In the genomic region with DNA sequence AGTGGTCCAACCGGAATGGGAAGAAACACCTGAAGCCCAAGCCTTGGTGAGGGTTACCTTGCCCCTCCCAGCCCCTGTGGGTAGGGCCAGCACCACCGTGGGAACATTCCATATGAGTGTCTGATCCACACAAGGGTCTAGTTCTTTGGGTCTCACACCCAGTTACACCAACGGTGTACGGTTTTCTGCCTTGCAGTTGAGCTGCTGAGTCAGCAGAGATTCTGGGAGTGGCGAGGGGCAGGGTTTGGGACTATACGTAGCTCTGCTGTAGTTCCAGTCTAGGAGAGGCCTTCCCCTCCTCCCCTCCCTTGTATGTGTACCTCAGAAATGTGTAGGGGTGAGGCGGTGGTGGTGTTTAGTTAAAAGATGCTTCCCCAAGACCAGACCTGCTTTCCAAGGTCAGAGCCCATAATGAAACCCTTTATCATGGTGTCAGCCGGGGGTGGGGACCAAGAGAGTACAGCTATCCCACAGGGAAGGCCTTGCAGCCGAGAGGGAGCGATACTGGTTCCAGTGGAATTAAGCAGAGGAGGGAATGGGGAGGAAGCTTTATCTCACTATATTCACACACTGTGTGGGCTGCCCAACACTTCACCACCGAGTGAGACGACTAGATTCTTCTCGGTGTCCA, we compare ENCODE assay signal across 7 mouse cellular contexts. TPM values are rescaled to one million over a fixed set of nuclear protein-coding genes. Genes with fewer than 3 reads are reported as not detected.
DNase-seq lines count a peak whose midpoint lies in the region; ATAC-seq and TF ChIP-seq lines count a peak whose summit lies in the region.

No protein-coding gene starts in this region.

- peaks cover 7% of the 10 kb centered on the region for H3K79me2 ChIP-seq in MEL (ENCODE audit: control insufficient read depth, insufficient read depth, low read length, poor library complexity)

- peak; percentile 44 for DNase-seq in MEL (ENCODE audit: low read depth, low spot score)
- DNase-seq in hindbrain, embryonic 14.5 days (ENCODE audit: low spot score): no peak
- no peak for DNase-seq in gastrocnemius, postnatal 4 days (ENCODE audit: low spot score in 2 of 2)

- no peak overlapping the region for H3K27ac ChIP-seq in MEL (ENCODE audit: control insufficient read depth, low read depth, low read length)
- no peak overlapping the region for H3K27ac ChIP-seq in hindbrain, embryonic 14.5 days
- H3K27ac ChIP-seq in lung, embryonic 16.5 days (ENCODE audit: low read length): peak overlapping the region; percentile 95
- peak overlapping the region; percentile 96 for H3K27ac ChIP-seq in stomach, embryonic 15.5 days

- TF ChIP-seq RAD21 in MEL (IDR thresholded peaks at IDR 0.05; ENCODE audit: low read depth, low read length): no peak

- peak overlapping the region; percentile 84 for H3K4me3 ChIP-seq in E14TG2a.4 (replicated peaks; ENCODE audit: low read length)
- no peak overlapping the region for H3K4me3 ChIP-seq in MEL (ENCODE audit: control insufficient read depth in 1 of 2, insufficient read depth in 1 of 2, low read depth in 2 of 2, low read length in 2 of 2)
- no peak overlapping the region for H3K4me3 ChIP-seq in hindbrain, embryonic 14.5 days (replicated peaks; ENCODE audit: low read length)
- H3K4me3 ChIP-seq in lung, embryonic 16.5 days (ENCODE audit: low read length): peak overlapping the region; percentile 77
- H3K4me3 ChIP-seq in stomach, embryonic 15.5 days (replicated peaks): peak overlapping the region; percentile 69; the same call in 1 of the 2 replicates

- ATAC-seq in hindbrain, embryonic 14.5 days (ENCODE audit: low FRiP score): no peak
- peak; percentile 53 for ATAC-seq in lung, embryonic 16.5 days (ENCODE audit: low read depth)
- ATAC-seq in stomach, embryonic 15.5 days (ENCODE audit: insufficient read depth, low FRiP score, low read depth): peak; percentile 57
- ATAC-seq in inflammation-experienced regulatory T-cells, adult 6 months: no peak

- H3K9ac ChIP-seq in MEL (ENCODE audit: control insufficient read depth, low read depth, low read length, poor library complexity, severe bottlenecking): no peak overlapping the region
- no peak overlapping the region for H3K9ac ChIP-seq in hindbrain, embryonic 14.5 days
- 0 out of 2 replicates have a peak overlapping the region, but pooled peaks have one; percentile 9 for H3K9ac ChIP-seq in lung, embryonic 16.5 days (ENCODE audit: low read length)
- H3K9ac ChIP-seq in stomach, embryonic 15.5 days: no peak overlapping the region

- no peaks in the 10 kb centered on the region for H3K36me3 ChIP-seq in E14TG2a.4 (ENCODE audit: insufficient read depth, low read length)
- H3K36me3 ChIP-seq in MEL (ENCODE audit: control insufficient read depth in 1 of 2, insufficient read depth in 2 of 2, low read length in 2 of 2): peaks cover 0 to 10% of the 10 kb centered on the region in 2 experiments; a peak in 2 of 4 replicates
- no peaks in the 10 kb centered on the region for H3K36me3 ChIP-seq in hindbrain, embryonic 14.5 days (replicated peaks; ENCODE audit: control insufficient read depth, insufficient read depth)
- H3K36me3 ChIP-seq in lung, embryonic 16.5 days (ENCODE audit: control insufficient read depth, insufficient read depth, low read length): no peaks in the 10 kb centered on the region
- no peaks in the 10 kb centered on the region for H3K36me3 ChIP-seq in stomach, embryonic 15.5 days

- TF ChIP-seq CTCF in E14TG2a.4 (conservative IDR thresholded peaks at IDR 0.05; ENCODE audit: low read length) (no peak), MEL (IDR thresholded peaks at IDR 0.05 in 2 of 3, conservative IDR thresholded peaks at IDR 0.05 in 1 of 3; ENCODE audit: control insufficient read depth in 1 of 3, insufficient read depth in 1 of 3, low read depth in 2 of 3, low read length in 3 of 3, poor library complexity in 1 of 3, severe bottlenecking in 1 of 3) (no peak)

- H3K4me1 ChIP-seq in E14TG2a.4 (replicated peaks; ENCODE audit: low read depth, low read length) (peaks cover 77% of the 10 kb centered on the region), MEL (ENCODE audit: control insufficient read depth in 1 of 2, insufficient read depth in 2 of 2, low read length in 2 of 2) (peaks cover 8 to 27% of the 10 kb centered on the region in 2 experiments)
- H3K4me1 ChIP-seq in hindbrain, embryonic 14.5 days (replicated peaks; ENCODE audit: control insufficient read depth, insufficient read depth, low read length): 0 out of 2 replicates have a peak, but pooled peaks cover 4% of the 10 kb centered on the region
- peaks cover 21% of the 10 kb centered on the region for H3K4me1 ChIP-seq in lung, embryonic 16.5 days (replicated peaks; ENCODE audit: control insufficient read depth, insufficient read depth, low read length)
- 0 out of 2 replicates have a peak, but pooled peaks cover 11% of the 10 kb centered on the region for H3K4me1 ChIP-seq in stomach, embryonic 15.5 days

- H3K9me3 ChIP-seq in E14TG2a.4 (ENCODE audit: low read length) (no peaks in the 10 kb centered on the region), MEL (replicated peaks; ENCODE audit: insufficient read depth, low read length) (no peaks in the 10 kb centered on the region)
- H3K9me3 ChIP-seq in hindbrain, embryonic 14.5 days (ENCODE audit: control insufficient read depth, low read length): no peaks in the 10 kb centered on the region
- H3K9me3 ChIP-seq in lung, embryonic 16.5 days (ENCODE audit: control insufficient read depth, low read length): no peaks in the 10 kb centered on the region
- no peaks in the 10 kb centered on the region for H3K9me3 ChIP-seq in stomach, embryonic 15.5 days

- TF ChIP-seq EP300 in MEL (IDR thresholded peaks at IDR 0.05; ENCODE audit: low read depth in 1 of 2, low read length in 2 of 2): no peak

- TF ChIP-seq POLR2A in MEL (IDR thresholded peaks at IDR 0.05; ENCODE audit: control insufficient read depth in 1 of 2, insufficient read depth in 1 of 2, low read depth in 1 of 2, low read length in 2 of 2, poor library complexity in 1 of 2): no peak

- H3K27me3 ChIP-seq in E14TG2a.4 (ENCODE audit: insufficient read depth, low read length): no peaks in the 10 kb centered on the region
- H3K27me3 ChIP-seq in MEL (ENCODE audit: control insufficient read depth in 1 of 2, insufficient read depth in 2 of 2, low read length in 2 of 2): no peaks in the 10 kb centered on the region
- H3K27me3 ChIP-seq in hindbrain, embryonic 14.5 days (ENCODE audit: control insufficient read depth, insufficient read depth, low read length): no peaks in the 10 kb centered on the region
- H3K27me3 ChIP-seq in lung, embryonic 16.5 days (ENCODE audit: control insufficient read depth, insufficient read depth, low read depth, low read length): no peaks in the 10 kb centered on the region
- no peaks in the 10 kb centered on the region for H3K27me3 ChIP-seq in stomach, embryonic 15.5 days (replicated peaks)

- WGBS in hindbrain, embryonic 14.5 days: 28% methylated on average over 13 of the region's 13 CpGs
- WGBS in lung, embryonic 16.5 days: 19% methylated on average over 13 of the region's 13 CpGs
- 17% methylated on average over 13 of the region's 13 CpGs for WGBS in stomach, embryonic 15.5 days

- peak overlapping the region; percentile 74 for H3K4me2 ChIP-seq in hindbrain, embryonic 14.5 days (replicated peaks)
- H3K4me2 ChIP-seq in lung, embryonic 16.5 days (ENCODE audit: low read depth, low read length): peak overlapping the region; percentile 97
- H3K4me2 ChIP-seq in stomach, embryonic 15.5 days: peak overlapping the region; percentile 93

TF ChIP-seq in MEL, 35 proteins besides CTCF, POLR2A, EP300 and RAD21:
- TF ChIP-seq GABPA (IDR thresholded peaks at IDR 0.05; ENCODE audit: low read depth, low read length) (no peak), KAT2A (conservative IDR thresholded peaks at IDR 0.05; ENCODE audit: low read depth, low read length) (no peak), MAFK (IDR thresholded peaks at IDR 0.05; ENCODE audit: borderline replicate concordance, low read depth, low read length) (peak; percentile 88)

RNA-seq across cellular contexts. Expression of a gene that starts 4.6 kb away (rescaled TPM):
- 25.5 and 37.7 TPM in 2 replicates for total RNA-seq in MEL (2012; rRNA removed)
- 10 to 100 TPM; 31.8 to 48.6 TPM for polyA plus RNA-seq in MEL (2012; ENCODE audit: insufficient read depth in 1 of 2, insufficient read length in 2 of 2, low read depth in 1 of 2, low replicate concordance in 2 of 2, missing spikeins in 1 of 2)
- 83.0 TPM in 2 replicates for polyA plus RNA-seq in hindbrain, embryonic 14.5 days (2014; fragmentation: Nextera tagmentation; extraction: Ambion mirVana)
- polyA plus RNA-seq in lung, embryonic 16.5 days (2015; fragmentation: Nextera tagmentation; extraction: Ambion mirVana): 43.4 and 46.4 TPM in 2 replicates
- polyA plus RNA-seq in stomach, embryonic 15.5 days (2015; fragmentation: Nextera tagmentation; extraction: Ambion mirVana): 53.2 and 54.5 TPM in 2 replicates
- polyA plus RNA-seq in inflammation-experienced regulatory T-cells, adult 6 months (2017; shearing (Covaris generic)): 10 to 100 TPM in 2 of 3 experiments, 1 to 10 TPM in 1; 6.4 to 19.8 (median 16.5) TPM
- 10 to 100 TPM; 32.8 to 37.6 TPM for total RNA-seq in gastrocnemius, postnatal 4 days (2021)

RNA-seq across cellular contexts. Expression of a gene that starts 5.9 kb away (rescaled TPM):
- total RNA-seq in MEL (2012; rRNA removed): 0.08 TPM in 1 of 2 replicates, not detected in the other
- polyA plus RNA-seq in MEL (2012; ENCODE audit: insufficient read depth in 1 of 2, insufficient read length in 2 of 2, low read depth in 1 of 2, low replicate concordance in 2 of 2, missing spikeins in 1 of 2): under 1 TPM in 1 of 2 experiments, not detected in 1; 0.17 TPM
- not detected in 2 replicates for polyA plus RNA-seq in hindbrain, embryonic 14.5 days (2014; fragmentation: Nextera tagmentation; extraction: Ambion mirVana)
- polyA plus RNA-seq in lung, embryonic 16.5 days (2015; fragmentation: Nextera tagmentation; extraction: Ambion mirVana): not detected in 2 replicates
- polyA plus RNA-seq in stomach, embryonic 15.5 days (2015; fragmentation: Nextera tagmentation; extraction: Ambion mirVana): not detected in 2 replicates
- not detected for polyA plus RNA-seq in inflammation-experienced regulatory T-cells, adult 6 months (2017; shearing (Covaris generic))
- total RNA-seq in gastrocnemius, postnatal 4 days (2021): not detected

Comparison
In these comparisons a context has a peak if more than half of its experiments do, and no peak if none do; other contexts are left out.
1. H3K4me3 ChIP-seq: peak in E14TG2a.4 (single experiment), lung, embryonic 16.5 days (single experiment) and stomach, embryonic 15.5 days (single experiment); none in MEL (0 of 2) and hindbrain, embryonic 14.5 days (single experiment).
2. H3K27ac ChIP-seq: peak in lung, embryonic 16.5 days (single experiment) and stomach, embryonic 15.5 days (single experiment); none in MEL (single experiment) and hindbrain, embryonic 14.5 days (single experiment).
3. ATAC-seq: peak in lung, embryonic 16.5 days (single experiment) and stomach, embryonic 15.5 days (single experiment); none in hindbrain, embryonic 14.5 days (single experiment) and inflammation-experienced regulatory T-cells, adult 6 months (single experiment).
4. Peak in every context shown above with its lines, with median percentiles within 50 percentile points of each other: H3K4me2 ChIP-seq.